Mouse (Mus musculus): ENCODE results near the gene Tbc1d8. TPM values are rescaled to one million over a fixed set of nuclear protein-coding genes. Genes with fewer than 3 reads are reported as not detected.

Gene Tbc1d8
- polyA plus RNA-seq, 1 experiment from 2014 or later, result 4.2 TPM

DNA sequence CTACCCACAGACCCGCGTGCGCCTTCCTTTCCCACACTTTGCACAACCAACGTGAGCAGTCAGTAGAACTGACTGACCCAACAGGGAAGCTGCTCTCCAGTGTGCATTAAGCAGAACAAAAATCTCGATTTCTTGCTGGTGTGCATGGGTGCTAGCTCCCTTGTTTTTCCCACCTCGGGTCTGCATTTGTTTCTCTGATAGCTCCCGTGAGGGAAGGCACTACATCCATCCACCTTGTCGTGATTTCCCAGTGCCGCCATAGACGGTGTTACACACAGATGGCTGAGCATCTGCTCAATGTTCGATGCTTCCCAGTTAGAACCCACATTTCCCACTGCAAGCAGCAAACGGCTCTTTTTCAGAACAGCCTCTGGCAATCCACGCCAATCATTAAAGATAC lies 16.5 kb downstream of the Tbc1d8 start:
- WGBS, result 90% methylated on average over 13 of the region's 13 CpGs
- Histone ChIP-seq H3K4me2 (replicated peaks; ENCODE audit: low read depth) (no peak overlapping the region), H3K27me3 (replicated peaks; ENCODE audit: control insufficient read depth, insufficient read depth, low read length) (no peaks in the 10 kb centered on the region), H3K9ac (ENCODE audit: low read depth, low read length) (no peak overlapping the region), H3K4me1 (replicated peaks; ENCODE audit: control insufficient read depth, insufficient read depth, low read length) (no peaks in the 10 kb centered on the region), H3K4me3 (ENCODE audit: low read depth, low read length) (no peak overlapping the region), H3K27ac (ENCODE audit: low read depth, low read length) (no peak overlapping the region), H3K9me3 (ENCODE audit: control insufficient read depth) (no peaks in the 10 kb centered on the region), H3K36me3 (ENCODE audit: control insufficient read depth, insufficient read depth) (no peaks in the 10 kb centered on the region)
- no peak for ATAC-seq
- TF ChIP-seq CTCF (IDR thresholded peaks at IDR 0.05; ENCODE audit: low read depth), result no peak

GRCm38 (mm10) chr1:39460495-39460894 lies 18.1 kb downstream of the Tbc1d8 start:
- no peak overlapping the region for H3K4me2 ChIP-seq (replicated peaks; ENCODE audit: low read depth)
- no peaks in the 10 kb centered on the region for H3K9me3 ChIP-seq (ENCODE audit: control insufficient read depth)
- H3K4me3 ChIP-seq (ENCODE audit: low read depth, low read length), result no peak overlapping the region
- H3K36me3 ChIP-seq (ENCODE audit: control insufficient read depth, insufficient read depth), result no peaks in the 10 kb centered on the region
- no peak overlapping the region for H3K9ac ChIP-seq (ENCODE audit: low read depth, low read length)
- no peak for ATAC-seq
- H3K27me3 ChIP-seq (replicated peaks; ENCODE audit: control insufficient read depth, insufficient read depth, low read length), result no peaks in the 10 kb centered on the region
- no peak overlapping the region for H3K27ac ChIP-seq (ENCODE audit: low read depth, low read length)
- H3K4me1 ChIP-seq (replicated peaks; ENCODE audit: control insufficient read depth, insufficient read depth, low read length), result no peaks in the 10 kb centered on the region
- 87% methylated on average over 5 of the region's 5 CpGs for WGBS
- no peak for TF ChIP-seq CTCF (IDR thresholded peaks at IDR 0.05; ENCODE audit: low read depth)

DNA sequence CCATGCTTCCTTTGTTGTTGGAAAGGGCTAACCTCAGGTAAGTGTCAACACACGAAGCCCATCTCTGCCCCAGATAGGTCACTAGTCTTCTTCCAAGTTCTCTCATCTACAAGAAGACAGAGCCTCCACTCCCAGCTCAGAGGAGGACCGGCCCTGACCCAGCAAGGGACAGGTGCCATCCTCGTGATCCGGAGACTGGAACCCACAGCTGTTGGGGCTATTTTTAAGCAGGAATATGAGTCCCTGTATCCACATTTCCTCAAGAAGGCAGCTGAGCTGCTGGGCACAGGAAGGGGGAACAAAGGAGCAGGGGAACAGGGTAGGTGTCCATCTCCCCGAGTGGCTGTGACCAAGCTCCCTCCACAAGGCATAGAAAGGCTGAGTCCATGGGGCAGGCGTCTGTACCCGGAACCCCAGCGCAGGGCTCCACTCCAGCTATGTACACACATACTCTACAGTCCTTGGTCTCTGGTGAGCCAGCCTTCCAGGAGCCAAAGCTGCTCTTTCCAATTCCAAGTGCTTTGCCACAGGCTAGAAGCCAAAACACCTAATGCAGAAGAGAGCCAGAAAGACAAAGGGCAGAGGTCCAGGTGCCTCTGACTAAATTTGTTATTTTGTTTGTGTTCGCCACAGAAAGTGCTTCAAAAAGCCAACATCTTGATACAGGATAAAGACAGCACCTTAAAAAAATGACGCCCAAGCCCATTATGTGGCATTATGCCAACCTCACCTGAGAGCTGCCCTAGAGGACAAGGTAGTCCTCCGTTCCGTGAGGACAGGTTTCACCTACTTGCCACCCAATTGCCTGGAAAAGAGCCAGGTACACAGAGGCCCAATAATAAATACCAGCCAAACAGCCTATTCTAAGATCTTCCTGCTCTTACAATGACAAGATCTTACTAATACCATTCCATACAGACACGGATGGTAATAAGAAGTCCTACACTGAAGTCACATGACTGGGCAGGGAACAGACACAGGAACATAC lies 20.4 kb downstream of the Tbc1d8 start:
- Histone ChIP-seq H3K4me1 (replicated peaks; ENCODE audit: control insufficient read depth, insufficient read depth, low read length) (no peaks in the 10 kb centered on the region), H3K27ac (ENCODE audit: low read depth, low read length) (no peak overlapping the region), H3K36me3 (ENCODE audit: control insufficient read depth, insufficient read depth) (no peaks in the 10 kb centered on the region), H3K9ac (ENCODE audit: low read depth, low read length) (no peak overlapping the region), H3K27me3 (replicated peaks; ENCODE audit: control insufficient read depth, insufficient read depth, low read length) (no peaks in the 10 kb centered on the region), H3K9me3 (ENCODE audit: control insufficient read depth) (no peaks in the 10 kb centered on the region), H3K4me2 (replicated peaks; ENCODE audit: low read depth) (no peak overlapping the region), H3K4me3 (ENCODE audit: low read depth, low read length) (no peak overlapping the region)
- 77% methylated on average over 13 of the region's 13 CpGs for WGBS
- ATAC-seq, result no peak
- TF ChIP-seq CTCF (IDR thresholded peaks at IDR 0.05; ENCODE audit: low read depth), result no peak

- H3K9ac ChIP-seq (ENCODE audit: low read depth, low read length), result no peak overlapping the region
- TF ChIP-seq CTCF (IDR thresholded peaks at IDR 0.05; ENCODE audit: low read depth), result no peak
- no peaks in the 10 kb centered on the region for H3K27me3 ChIP-seq (replicated peaks; ENCODE audit: control insufficient read depth, insufficient read depth, low read length)
- H3K9me3 ChIP-seq (ENCODE audit: control insufficient read depth), result no peaks in the 10 kb centered on the region
- no peaks in the 10 kb centered on the region for H3K36me3 ChIP-seq (ENCODE audit: control insufficient read depth, insufficient read depth)
- H3K27ac ChIP-seq (ENCODE audit: low read depth, low read length), result no peak overlapping the region
- no peak overlapping the region for H3K4me2 ChIP-seq (replicated peaks; ENCODE audit: low read depth)
- H3K4me1 ChIP-seq (replicated peaks; ENCODE audit: control insufficient read depth, insufficient read depth, low read length), result no peaks in the 10 kb centered on the region
- WGBS, result 77% methylated on average over 5 of the region's 5 CpGs
- no peak overlapping the region for H3K4me3 ChIP-seq (ENCODE audit: low read depth, low read length)
- ATAC-seq, result no peak
Measured at GRCm38 (mm10) chr1:39456421-39456853, 22.1 kb downstream of the Tbc1d8 start.

- H3K9ac ChIP-seq (ENCODE audit: low read depth, low read length), result no peak overlapping the region
- no peak overlapping the region for H3K4me2 ChIP-seq (replicated peaks; ENCODE audit: low read depth)
- H3K27me3 ChIP-seq (replicated peaks; ENCODE audit: control insufficient read depth, insufficient read depth, low read length), result no peaks in the 10 kb centered on the region
- no peak for TF ChIP-seq CTCF (IDR thresholded peaks at IDR 0.05; ENCODE audit: low read depth)
- ATAC-seq, result no peak
- no peaks in the 10 kb centered on the region for H3K9me3 ChIP-seq (ENCODE audit: control insufficient read depth)
- no peaks in the 10 kb centered on the region for H3K36me3 ChIP-seq (ENCODE audit: control insufficient read depth, insufficient read depth)
- H3K4me1 ChIP-seq (replicated peaks; ENCODE audit: control insufficient read depth, insufficient read depth, low read length), result no peaks in the 10 kb centered on the region
- no peak overlapping the region for H3K4me3 ChIP-seq (ENCODE audit: low read depth, low read length)
- no peak overlapping the region for H3K27ac ChIP-seq (ENCODE audit: low read depth, low read length)
- 73% methylated on average over 23 of the region's 23 CpGs for WGBS
Measured at GRCm38 (mm10) chr1:39455350-39456023, 23.1 kb downstream of the Tbc1d8 start.

- no peak for TF ChIP-seq CTCF (IDR thresholded peaks at IDR 0.05; ENCODE audit: low read depth)
- no peak overlapping the region for H3K4me3 ChIP-seq (ENCODE audit: low read depth, low read length)
- H3K4me1 ChIP-seq (replicated peaks; ENCODE audit: control insufficient read depth, insufficient read depth, low read length), result no peaks in the 10 kb centered on the region
- H3K9me3 ChIP-seq (ENCODE audit: control insufficient read depth), result no peaks in the 10 kb centered on the region
- ATAC-seq, result no peak
- H3K9ac ChIP-seq (ENCODE audit: low read depth, low read length), result no peak overlapping the region
- no peak overlapping the region for H3K4me2 ChIP-seq (replicated peaks; ENCODE audit: low read depth)
- H3K27me3 ChIP-seq (replicated peaks; ENCODE audit: control insufficient read depth, insufficient read depth, low read length), result no peaks in the 10 kb centered on the region
- 74% methylated on average over 4 of the region's 4 CpGs for WGBS
- H3K27ac ChIP-seq (ENCODE audit: low read depth, low read length), result no peak overlapping the region
- H3K36me3 ChIP-seq (ENCODE audit: control insufficient read depth, insufficient read depth), result no peaks in the 10 kb centered on the region
Measured at GRCm38 (mm10) chr1:39454783-39455175, 23.8 kb downstream of the Tbc1d8 start.
